Mouse (Mus musculus) left cerebral cortex, postnatal 4 days (tissue): ENCODE data around the gene Enpep. TPM values are rescaled to one million over a fixed set of nuclear protein-coding genes. Genes with fewer than 3 reads are reported as not detected.

Experiments
- total RNA-seq, 2 experiments: library from RNA; stranded (reverse); gene quantifications; 2 replicates each; pipeline ENCODE4 v1.2.3; 2021

The Enpep gene
- total RNA-seq, 2 experiments from 2014 or later = 1.4 to 2.2 TPM

Other genes starting within 250 kb of the Enpep start
- not detected for gene Pitx2, start 132.8 kb downstream of the Enpep start, total RNA-seq
- gene Elovl6, start 199.6 kb upstream of the Enpep start, total RNA-seq = 10 to 100 TPM; 51.5 to 60.3 TPM